Mouse (Mus musculus): ENCODE measurements around the gene Ppp2r2d. TPM values are rescaled to one million over a fixed set of nuclear protein-coding genes. Genes with fewer than 3 reads are reported as not detected.

Gene Ppp2r2d
- polyA plus RNA-seq, 1 experiment from 2014 or later: 100 TPM

GRCm38 (mm10) chr7:138928456-138928855 is 82.6 kb downstream of the Ppp2r2d start:
- 93% methylated on average over 4 of the region's 4 CpGs for WGBS
- ATAC-seq (ENCODE audit: low FRiP score, low TSS enrichment): no peak

More at GRCm38 (mm10) chr7:138928456-138928855, 82.6 kb downstream of the Ppp2r2d start:
- Histone ChIP-seq H3K36me3 (ENCODE audit: control insufficient read depth, insufficient read depth, low read length) (no peaks in the 10 kb centered on the region), H3K27ac (replicated peaks; ENCODE audit: low read depth, low read length) (no peak overlapping the region), H3K4me2 (ENCODE audit: low read length) (no peak overlapping the region), H3K9me3 (ENCODE audit: control insufficient read depth, low read length) (no peaks in the 10 kb centered on the region), H3K9ac (replicated peaks; ENCODE audit: low read length) (no peak overlapping the region), H3K4me3 (replicated peaks; ENCODE audit: low read depth, low read length) (no peak overlapping the region), H3K27me3 (ENCODE audit: control insufficient read depth, insufficient read depth, low read length) (no peaks in the 10 kb centered on the region), H3K4me1 (ENCODE audit: control insufficient read depth, insufficient read depth, low read length) (no peaks in the 10 kb centered on the region)
- no peak for DNase-seq

Other genes with a start within 250 kb of the Ppp2r2d start
- 28.6 and 29.4 TPM in 2 replicates for gene Mapk1ip1, start 194 bp downstream of the Ppp2r2d start, polyA plus RNA-seq (2014; fragmentation: Nextera tagmentation; extraction: Ambion mirVana)
- 92.6 and 93.8 TPM in 2 replicates for gene Bnip3, start 63.4 kb downstream of the Ppp2r2d start, polyA plus RNA-seq (2014; fragmentation: Nextera tagmentation; extraction: Ambion mirVana)
- 5.4 and 6.1 TPM in 2 replicates for gene Jakmip3, start 94.7 kb downstream of the Ppp2r2d start, polyA plus RNA-seq (2014; fragmentation: Nextera tagmentation; extraction: Ambion mirVana)
- gene Dpysl4, start 239.9 kb downstream of the Ppp2r2d start, polyA plus RNA-seq (2014; fragmentation: Nextera tagmentation; extraction: Ambion mirVana): 215 and 238 TPM in 2 replicates